Mouse (Mus musculus) heart, adult 2 months (tissue): Measurements from ENCODE around the gene Gm5105. TPM values are rescaled to one million over a fixed set of nuclear protein-coding genes. Genes with fewer than 3 reads are reported as not detected.
A peak's percentile ranks its signal among the peaks of the same experiment; 100 is the strongest.

ENCODE experiments used
- DNase-seq, 2 experiments: peaks; one replicate each; pipeline ENCODE4 v3.0.0; 2021
- H3K27ac ChIP-seq: fragments of 200-600 bp; 2 replicates; pipeline ENCODE4 v1.8.1; 2022
- H3K27me3 ChIP-seq: fragments of 200-500 bp; 2 replicates; pipeline ENCODE4 v1.6.1; 2012; ENCODE audit warnings: mild to moderate bottlenecking, low read length, inconsistent platforms, mixed read lengths; ENCODE audit not compliant: control insufficient read depth, insufficient read depth
- H3K36me3 ChIP-seq: fragments of 200-500 bp; 2 replicates; pipeline ENCODE4 v1.6.1; 2012; ENCODE audit warnings: low read length, inconsistent platforms; ENCODE audit not compliant: control insufficient read depth, insufficient read depth
- H3K4me1 ChIP-seq: fragments of 200-500 bp; 2 replicates; pipeline ENCODE4 v1.6.1; 2011; ENCODE audit warnings: low read length; ENCODE audit not compliant: control insufficient read depth, insufficient read depth
- H3K4me3 ChIP-seq: fragments of 200-600 bp; 2 replicates; pipeline ENCODE4 v1.8.1; 2022
- H3K79me2 ChIP-seq: fragments of 200-500 bp; replicated peaks from 2 replicates; pipeline ENCODE4 v1.6.1; 2012; ENCODE audit warnings: mild to moderate bottlenecking, inconsistent platforms, low read length, moderate library complexity, mixed read lengths; ENCODE audit not compliant: control insufficient read depth, insufficient read depth
- H3K9ac ChIP-seq: fragments of 200-500 bp; 2 replicates; pipeline ENCODE4 v1.6.1; 2012; ENCODE audit warnings: low read depth, mild to moderate bottlenecking, control low read depth, inconsistent platforms, low read length, mixed read lengths
- CTCF ChIP-seq: fragments of 200-600 bp; IDR thresholded peaks from 2 replicates; pipeline ENCODE4 v1.8.1; 2022; ENCODE audit warnings: antibody characterized with exemption, mild to moderate bottlenecking, moderate library complexity
- EP300 ChIP-seq: fragments of 200-500 bp; IDR thresholded peaks from 2 replicates; pipeline ENCODE4 v1.6.1; 2011; ENCODE audit warnings: low read depth, low read length, control low read depth; ENCODE audit not compliant: insufficient read depth
- POLR2A ChIP-seq: fragments of 200-500 bp; IDR thresholded peaks from 2 replicates; pipeline ENCODE4 v1.6.1; 2011; ENCODE audit warnings: mild to moderate bottlenecking, low read depth, low read length, control low read depth; ENCODE audit not compliant: insufficient read depth
- whole genome bisulfite sequencing: fragments of 180-500 bp; shearing (Covaris S2); methylation state at CpG from one replicate; pipeline ENCODE4 v1.1.7; 2018; 5-methylcytosine and 5-hydroxymethylcytosine counted together
- intact Hi-C: fragments of 180-260 bp; cut with DNase I; formaldehyde crosslinking; loops from one replicate; pipeline ENCODE4 v1.15.1; 2025
- long read RNA-seq: library from polyadenylated mRNA; stranded (forward); transcript quantifications from one replicate; pipeline ENCODE4 v2.0.0, GENCODE M21; 2021
- polyA plus RNA-seq: library from polyadenylated mRNA; depleted of rRNA; stranded (reverse); fragments of >200 nt; gene quantifications from 2 replicates; pipeline ENCODE4 v1.2.3, GENCODE M21; 2012; rRNA removed
- total RNA-seq, 2 experiments: library from RNA; stranded (reverse); gene quantifications; 2 replicates each; pipeline ENCODE4 v1.2.3; 2021

The Gm5105 gene
- 1 to 10 TPM in 1 of 2 experiments, under 1 TPM in 1; 0.77 to 1.4 TPM for total RNA-seq
- 1.4 and 2.0 TPM in 2 replicates for polyA plus RNA-seq
- long read RNA-seq: 0 reads

- WGBS: 67% methylated on average over 12 of the region's 12 CpGs
- intact Hi-C loops: loop anchor here (2.0 to 5.0 kb wide), 2 partner anchors 75 to 76 kb away; partner anchors contain the start of gene Trmt10a
- no peak for DNase-seq
- Histone ChIP-seq H3K9ac (peak within 1 kb of the TSS; percentile 85), H3K79me2 (no peaks in the 10 kb centered on the region; the same call in 1 of the 2 replicates), H3K4me1 (peaks cover 6% of the 10 kb centered on the region), H3K27ac (peak within 1 kb of the TSS; percentile 91), H3K27me3 (no peaks in the 10 kb centered on the region), H3K4me3 (peak within 1 kb of the TSS; percentile 53), H3K36me3 (no peaks in the 10 kb centered on the region)
- TF ChIP-seq EP300 (no peak), POLR2A (no peak), CTCF (no peak)
These were observed at the start of gene Gm5105 for GRCm38 (mm10) chr3:138067288-138067687. TSS of gene Gm5105 (minus strand) at chr3:138067388.

- no peaks in the 10 kb centered on the region for H3K27me3 ChIP-seq
- no peaks in the 10 kb centered on the region for H3K79me2 ChIP-seq
- H3K4me1 ChIP-seq: peaks cover 10% of the 10 kb centered on the region
- TF ChIP-seq POLR2A (no peak), CTCF (no peak), EP300 (no peak)
- H3K4me3 ChIP-seq: no peak overlapping the region
- H3K9ac ChIP-seq: no peak overlapping the region
- peaks cover 10% of the 10 kb centered on the region for H3K36me3 ChIP-seq
- WGBS: 36% methylated on average over 4 of the region's 4 CpGs
- H3K27ac ChIP-seq: peak overlapping the region; percentile 68
- intact Hi-C loops: no loop called here
- DNase-seq: peak; percentile 43 to 73
These were observed 49.7 kb upstream of the Gm5105 start for GRCm38 (mm10) chr3:138116871-138117270.

GRCm38 (mm10) chr3:138114106-138114505 lies 46.9 kb upstream of the Gm5105 start:
- H3K4me3 ChIP-seq: no peak overlapping the region
- 85% methylated on average over 17 of the region's 17 CpGs for WGBS
- no peak overlapping the region for H3K9ac ChIP-seq
- TF ChIP-seq CTCF (no peak), POLR2A (no peak), EP300 (no peak)
- H3K27ac ChIP-seq: no peak overlapping the region
- intact Hi-C loops: no loop called here
- peaks cover 7% of the 10 kb centered on the region; the same call in 1 of the 2 replicates for H3K4me1 ChIP-seq
- DNase-seq: no peak
- H3K36me3 ChIP-seq: peaks cover 10% of the 10 kb centered on the region
- no peaks in the 10 kb centered on the region for H3K79me2 ChIP-seq
- H3K27me3 ChIP-seq: no peaks in the 10 kb centered on the region

- no peak overlapping the region for H3K4me3 ChIP-seq
- 89% methylated on average over 19 of the region's 19 CpGs for WGBS
- no peak overlapping the region for H3K9ac ChIP-seq
- DNase-seq: no peak
- H3K36me3 ChIP-seq: 0 out of 2 replicates have a peak, but pooled peaks cover under 1% of the 10 kb centered on the region
- H3K27me3 ChIP-seq: no peaks in the 10 kb centered on the region
- intact Hi-C loops: no loop called here
- no peaks in the 10 kb centered on the region for H3K79me2 ChIP-seq
- TF ChIP-seq POLR2A (no peak), EP300 (no peak), CTCF (no peak)
- H3K4me1 ChIP-seq: no peaks in the 10 kb centered on the region; the same call in 1 of the 2 replicates
- no peak overlapping the region for H3K27ac ChIP-seq
These were observed 44.0 kb upstream of the Gm5105 start for GRCm38 (mm10) chr3:138110910-138111782.

- Histone ChIP-seq H3K27ac (no peak overlapping the region), H3K4me3 (no peak overlapping the region), H3K27me3 (no peaks in the 10 kb centered on the region), H3K79me2 (no peaks in the 10 kb centered on the region), H3K9ac (no peak overlapping the region), H3K36me3 (peaks cover 3% of the 10 kb centered on the region), H3K4me1 (no peaks in the 10 kb centered on the region)
- no peak for TF ChIP-seq CTCF
- no peak for TF ChIP-seq POLR2A
- TF ChIP-seq EP300: no peak
- intact Hi-C loops: no loop called here
- no peak for DNase-seq
- 96% methylated on average over 10 of the region's 10 CpGs for WGBS
These were observed 39.7 kb upstream of the Gm5105 start for GRCm38 (mm10) chr3:138106887-138107286.

- H3K27ac ChIP-seq: no peak overlapping the region
- 52% methylated on average over 5 of the region's 5 CpGs for WGBS
- no peak overlapping the region for H3K9ac ChIP-seq
- no peaks in the 10 kb centered on the region for H3K4me1 ChIP-seq
- no peak for DNase-seq
- no peaks in the 10 kb centered on the region for H3K27me3 ChIP-seq
- peaks cover 3% of the 10 kb centered on the region for H3K36me3 ChIP-seq
- TF ChIP-seq POLR2A (no peak), CTCF (no peak), EP300 (no peak)
- intact Hi-C loops: no loop called here
- H3K79me2 ChIP-seq: no peaks in the 10 kb centered on the region
- no peak overlapping the region for H3K4me3 ChIP-seq
These were observed 37.9 kb upstream of the Gm5105 start for GRCm38 (mm10) chr3:138105056-138105455.
